Mouse (Mus musculus): ENCODE measurements around the gene Il4i1. TPM values are rescaled to one million over a fixed set of nuclear protein-coding genes. Genes with fewer than 3 reads are reported as not detected.

Il4i1 gene
- total and polyA plus RNA-seq, 3 experiments: 0.61 to 1.5 (median 0.70) TPM

- no peak overlapping the region for H3K4me3 ChIP-seq
- no peak overlapping the region for H3K9ac ChIP-seq (ENCODE audit: low read depth, low read length)
- no peak for TF ChIP-seq POLR2A (IDR thresholded peaks at IDR 0.05; ENCODE audit: insufficient read depth, low read depth, low read length)
- TF ChIP-seq EP300 (IDR thresholded peaks at IDR 0.05; ENCODE audit: insufficient read depth, low read depth, low read length): no peak
- TF ChIP-seq CTCF (IDR thresholded peaks at IDR 0.05): no peak
- no peaks in the 10 kb centered on the region for H3K36me3 ChIP-seq (ENCODE audit: control insufficient read depth, insufficient read depth, low read length)
- H3K4me1 ChIP-seq (ENCODE audit: control insufficient read depth, insufficient read depth, low read length): peaks cover 7% of the 10 kb centered on the region
- intact Hi-C loops (cut with DNase I): loop anchor here (5.0 kb wide), 1 partner anchor 37 kb away; the partner anchor contains the start of gene Fuz
- no peak for DNase-seq
- no peaks in the 10 kb centered on the region; the same call in 1 of the 2 replicates for H3K79me2 ChIP-seq (replicated peaks; ENCODE audit: control insufficient read depth, insufficient read depth, low read length)
- WGBS: 88% methylated on average over 11 of the region's 11 CpGs
- H3K27me3 ChIP-seq (ENCODE audit: control insufficient read depth, insufficient read depth, low read length): no peaks in the 10 kb centered on the region
- H3K27ac ChIP-seq: no peak overlapping the region
Observed at GRCm38 (mm10) chr7:44859896-44860295, 43.7 kb downstream of the Il4i1 start.

GRCm38 (mm10) chr7:44860576-44861428 lies 44.6 kb downstream of the Il4i1 start:
- Histone ChIP-seq H3K9ac (ENCODE audit: low read depth, low read length) (no peak overlapping the region), H3K4me1 (ENCODE audit: control insufficient read depth, insufficient read depth, low read length) (peaks cover 14% of the 10 kb centered on the region), H3K27ac (no peak overlapping the region), H3K4me3 (no peak overlapping the region), H3K79me2 (replicated peaks; ENCODE audit: control insufficient read depth, insufficient read depth, low read length) (no peaks in the 10 kb centered on the region; the same call in 1 of the 2 replicates), H3K27me3 (ENCODE audit: control insufficient read depth, insufficient read depth, low read length) (no peaks in the 10 kb centered on the region), H3K36me3 (ENCODE audit: control insufficient read depth, insufficient read depth, low read length) (no peaks in the 10 kb centered on the region)
- WGBS: 54% methylated on average over 22 of the region's 22 CpGs
- DNase-seq: peak in 1 of 2 experiments; percentile 82
- no peak for TF ChIP-seq EP300 (IDR thresholded peaks at IDR 0.05; ENCODE audit: insufficient read depth, low read depth, low read length)
- TF ChIP-seq POLR2A (IDR thresholded peaks at IDR 0.05; ENCODE audit: insufficient read depth, low read depth, low read length): no peak
- peak; percentile 95 for TF ChIP-seq CTCF (IDR thresholded peaks at IDR 0.05)
- intact Hi-C loops (cut with DNase I): no loop called here

DNA sequence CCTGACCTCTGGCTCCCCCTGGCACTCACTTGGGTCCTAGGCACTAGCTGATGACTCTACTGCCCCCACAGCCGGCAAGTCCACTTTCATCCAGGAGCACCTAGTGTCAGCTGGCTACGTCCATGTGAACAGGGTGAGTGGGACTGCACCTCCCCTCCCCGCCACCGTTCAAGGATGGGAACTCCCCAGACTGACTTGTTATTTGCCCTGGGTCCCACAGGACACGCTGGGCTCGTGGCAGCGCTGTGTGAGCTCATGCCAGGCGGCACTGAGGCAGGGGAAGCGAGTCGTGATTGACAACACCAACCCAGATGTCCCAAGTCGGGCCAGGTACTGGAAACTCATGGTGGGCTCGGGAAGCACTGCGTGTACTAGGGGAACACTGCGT lies 45.2 kb downstream of the Il4i1 start:
- peaks cover 18% of the 10 kb centered on the region for H3K4me1 ChIP-seq (ENCODE audit: control insufficient read depth, insufficient read depth, low read length)
- H3K27me3 ChIP-seq (ENCODE audit: control insufficient read depth, insufficient read depth, low read length): no peaks in the 10 kb centered on the region
- H3K27ac ChIP-seq: no peak overlapping the region
- no peak for TF ChIP-seq CTCF (IDR thresholded peaks at IDR 0.05)
- no peak for TF ChIP-seq POLR2A (IDR thresholded peaks at IDR 0.05; ENCODE audit: insufficient read depth, low read depth, low read length)
- TF ChIP-seq EP300 (IDR thresholded peaks at IDR 0.05; ENCODE audit: insufficient read depth, low read depth, low read length): no peak
- H3K36me3 ChIP-seq (ENCODE audit: control insufficient read depth, insufficient read depth, low read length): no peaks in the 10 kb centered on the region
- H3K4me3 ChIP-seq: no peak overlapping the region
- H3K9ac ChIP-seq (ENCODE audit: low read depth, low read length): no peak overlapping the region
- H3K79me2 ChIP-seq (replicated peaks; ENCODE audit: control insufficient read depth, insufficient read depth, low read length): no peaks in the 10 kb centered on the region; the same call in 1 of the 2 replicates
- no peak for DNase-seq
- WGBS: 81% methylated on average over 14 of the region's 14 CpGs
- intact Hi-C loops (cut with DNase I): no loop called here

DNA sequence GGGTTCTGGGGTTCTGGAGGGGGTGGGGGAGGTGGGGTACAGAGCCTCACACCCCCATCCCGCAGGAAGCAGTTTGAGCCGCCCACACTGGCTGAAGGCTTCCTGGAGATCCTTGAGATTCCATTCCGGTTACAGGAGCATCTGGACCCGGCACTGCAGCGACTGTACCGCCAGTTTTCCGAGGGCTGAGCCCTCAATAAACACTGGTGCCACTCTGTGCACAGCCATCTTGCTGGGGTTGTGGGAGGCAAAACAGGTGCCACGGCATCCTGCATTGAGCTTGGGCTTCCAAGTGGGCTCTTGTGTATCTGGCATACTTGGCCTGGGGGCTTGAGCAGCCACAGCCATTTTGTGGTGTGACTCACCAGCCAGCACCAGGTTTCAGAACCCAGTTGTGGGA lies 46.2 kb downstream of the Il4i1 start:
- Histone ChIP-seq H3K27ac (no peak overlapping the region), H3K79me2 (replicated peaks; ENCODE audit: control insufficient read depth, insufficient read depth, low read length) (no peaks in the 10 kb centered on the region; the same call in 1 of the 2 replicates), H3K4me3 (no peak overlapping the region), H3K9ac (ENCODE audit: low read depth, low read length) (no peak overlapping the region), H3K27me3 (ENCODE audit: control insufficient read depth, insufficient read depth, low read length) (no peaks in the 10 kb centered on the region), H3K36me3 (ENCODE audit: control insufficient read depth, insufficient read depth, low read length) (no peaks in the 10 kb centered on the region), H3K4me1 (ENCODE audit: control insufficient read depth, insufficient read depth, low read length) (peaks cover 23% of the 10 kb centered on the region)
- no peak for DNase-seq
- TF ChIP-seq CTCF (IDR thresholded peaks at IDR 0.05): no peak
- TF ChIP-seq POLR2A (IDR thresholded peaks at IDR 0.05; ENCODE audit: insufficient read depth, low read depth, low read length): no peak
- no peak for TF ChIP-seq EP300 (IDR thresholded peaks at IDR 0.05; ENCODE audit: insufficient read depth, low read depth, low read length)
- 55% methylated on average over 8 of the region's 8 CpGs for WGBS
- intact Hi-C loops (cut with DNase I): no loop called here

DNA sequence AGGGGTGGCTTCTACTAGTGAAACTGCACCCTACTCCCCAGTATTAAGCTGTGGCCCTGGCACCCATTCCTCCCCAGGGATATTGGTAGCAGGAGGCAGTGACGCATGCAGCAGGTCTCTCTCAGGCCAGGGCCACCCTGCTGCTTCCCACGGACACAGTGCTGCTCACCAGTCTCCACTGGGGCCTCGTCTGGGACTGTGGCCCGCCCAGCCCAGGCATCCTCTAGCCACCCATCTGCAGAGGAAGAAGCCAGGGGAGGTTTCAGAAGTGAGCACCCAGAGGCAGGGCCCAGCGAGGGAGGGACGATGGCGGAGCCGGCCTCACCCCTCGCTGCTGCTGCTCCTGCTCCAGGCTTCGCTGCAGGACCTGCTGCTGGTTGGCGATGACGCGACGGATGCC lies 47.0 kb downstream of the Il4i1 start:
- no peak for DNase-seq
- intact Hi-C loops (cut with DNase I): no loop called here
- H3K4me1 ChIP-seq (ENCODE audit: control insufficient read depth, insufficient read depth, low read length): peaks cover 27% of the 10 kb centered on the region
- no peaks in the 10 kb centered on the region; the same call in 1 of the 2 replicates for H3K79me2 ChIP-seq (replicated peaks; ENCODE audit: control insufficient read depth, insufficient read depth, low read length)
- 85% methylated on average over 14 of the region's 14 CpGs for WGBS
- H3K27me3 ChIP-seq (ENCODE audit: control insufficient read depth, insufficient read depth, low read length): no peaks in the 10 kb centered on the region
- no peak overlapping the region for H3K4me3 ChIP-seq
- H3K36me3 ChIP-seq (ENCODE audit: control insufficient read depth, insufficient read depth, low read length): no peaks in the 10 kb centered on the region; the same call in 1 of the 2 replicates
- no peak overlapping the region for H3K9ac ChIP-seq (ENCODE audit: low read depth, low read length)
- no peak for TF ChIP-seq CTCF (IDR thresholded peaks at IDR 0.05)
- TF ChIP-seq EP300 (IDR thresholded peaks at IDR 0.05; ENCODE audit: insufficient read depth, low read depth, low read length): no peak
- no peak for TF ChIP-seq POLR2A (IDR thresholded peaks at IDR 0.05; ENCODE audit: insufficient read depth, low read depth, low read length)
- no peak overlapping the region for H3K27ac ChIP-seq

GRCm38 (mm10) chr7:44863982-44864494 lies 47.9 kb downstream of the Il4i1 start:
- Histone ChIP-seq H3K36me3 (ENCODE audit: control insufficient read depth, insufficient read depth, low read length) (no peaks in the 10 kb centered on the region; the same call in 1 of the 2 replicates), H3K79me2 (replicated peaks; ENCODE audit: control insufficient read depth, insufficient read depth, low read length) (no peaks in the 10 kb centered on the region; the same call in 1 of the 2 replicates), H3K4me1 (ENCODE audit: control insufficient read depth, insufficient read depth, low read length) (peaks cover 30% of the 10 kb centered on the region), H3K9ac (ENCODE audit: low read depth, low read length) (no peak overlapping the region), H3K27me3 (ENCODE audit: control insufficient read depth, insufficient read depth, low read length) (no peaks in the 10 kb centered on the region), H3K4me3 (no peak overlapping the region), H3K27ac (no peak overlapping the region)
- TF ChIP-seq POLR2A (IDR thresholded peaks at IDR 0.05; ENCODE audit: insufficient read depth, low read depth, low read length) (no peak), CTCF (IDR thresholded peaks at IDR 0.05) (no peak), EP300 (IDR thresholded peaks at IDR 0.05; ENCODE audit: insufficient read depth, low read depth, low read length) (no peak)
- DNase-seq: no peak
- whole genome bisulfite sequencing: 79% methylated on average over 11 of the region's 11 CpGs
- intact Hi-C loops (cut with DNase I): no loop called here
